Mouse (Mus musculus) Muller cell, postnatal 12 days (primary cell): ENCODE measurements around the gene Nes.
A peak's percentile ranks its signal among the peaks of the same experiment; 100 is the strongest.

Experiments used
- DNase-seq: peaks from one replicate; pipeline ENCODE4 v3.0.0-alpha.2; 2015; ENCODE audit errors: inconsistent ontology term

Gene Nes

DNA sequence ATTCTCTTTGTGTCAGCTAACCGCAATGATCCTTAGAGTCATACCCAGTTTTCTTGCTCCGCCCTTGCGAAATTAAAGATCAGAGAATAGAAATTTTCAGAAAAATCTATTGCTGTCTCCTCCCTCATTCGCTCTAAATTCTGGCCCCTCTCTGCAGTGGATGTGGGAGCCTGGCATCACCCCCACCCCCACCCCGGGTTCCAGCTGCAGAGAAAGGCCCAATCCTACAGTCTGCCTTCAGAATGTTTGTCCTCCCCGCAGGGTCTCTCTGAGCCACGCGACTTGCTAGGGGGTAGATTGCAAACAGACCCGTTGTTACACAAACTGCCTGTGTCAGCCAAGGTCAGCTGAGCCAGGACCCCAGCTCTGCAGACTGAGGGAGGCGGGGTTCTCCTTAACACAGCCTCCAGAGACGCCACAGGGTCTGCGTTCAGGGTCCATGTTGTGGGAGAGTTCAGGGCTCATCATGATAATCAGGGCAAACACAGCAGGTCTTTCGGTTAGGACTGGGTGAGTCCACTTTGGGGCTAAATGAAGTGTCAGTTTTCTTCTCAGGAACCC is 20.8 kb upstream of the Nes start:
- DNase-seq, result no peak

DNA sequence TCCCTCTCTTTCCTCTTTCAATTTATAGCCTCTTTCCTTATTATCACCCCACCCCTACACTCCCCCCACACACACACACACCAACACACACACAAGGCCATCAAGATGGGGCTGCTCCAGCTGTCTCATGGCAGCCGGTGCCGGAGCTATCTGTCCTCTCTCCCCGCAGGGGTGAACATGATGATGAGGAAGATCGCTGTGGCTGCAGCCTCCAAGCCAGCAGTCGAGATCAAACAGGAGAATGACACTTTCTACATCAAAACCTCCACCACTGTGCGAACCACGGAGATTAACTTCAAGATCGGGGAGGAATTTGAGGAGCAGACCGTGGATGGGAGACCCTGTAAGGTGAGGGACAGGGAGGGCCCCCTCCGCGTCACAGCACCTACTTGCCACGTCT is 18.9 kb upstream of the Nes start:
- DNase-seq, result no peak

DNA sequence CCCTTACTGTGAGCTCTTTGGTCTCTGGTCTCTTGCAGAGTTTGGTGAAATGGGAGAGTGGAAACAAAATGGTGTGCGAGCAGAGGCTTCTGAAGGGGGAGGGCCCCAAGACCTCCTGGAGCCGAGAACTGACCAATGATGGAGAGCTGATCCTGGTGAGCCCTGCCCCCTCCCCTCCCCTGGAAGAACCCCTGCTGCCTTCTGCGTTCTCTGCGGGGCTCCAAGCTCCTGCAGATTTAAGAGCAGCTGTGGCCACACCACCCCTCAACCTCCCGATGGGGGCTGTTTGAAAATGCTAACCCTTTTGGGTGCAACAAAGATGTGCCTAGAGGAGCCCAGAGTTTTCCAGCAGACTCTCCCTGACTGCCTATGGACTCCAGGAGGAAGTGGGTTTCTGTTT is 18.4 kb upstream of the Nes start:
- DNase-seq, result no peak

DNA sequence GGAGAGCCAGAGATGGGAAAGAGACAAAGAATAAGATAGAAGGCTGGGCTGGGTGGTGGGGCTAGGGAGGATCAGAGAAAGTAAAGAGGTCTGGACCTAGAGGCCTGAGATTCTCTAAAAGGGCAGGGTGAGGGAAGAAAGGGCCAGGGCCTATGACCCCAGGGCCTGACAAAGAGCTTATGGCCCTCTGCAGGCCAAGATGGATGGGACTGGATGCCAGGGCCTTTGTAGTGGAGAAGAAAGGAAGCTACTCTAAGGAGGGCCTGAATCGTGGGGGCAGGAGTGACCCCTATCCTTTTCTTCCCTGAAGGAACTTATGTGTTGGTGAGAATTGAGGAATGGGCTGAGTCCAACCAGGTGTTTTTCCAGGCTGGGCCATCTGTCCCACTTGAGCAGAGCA is 12.8 kb upstream of the Nes start:
- no peak for DNase-seq

DNA sequence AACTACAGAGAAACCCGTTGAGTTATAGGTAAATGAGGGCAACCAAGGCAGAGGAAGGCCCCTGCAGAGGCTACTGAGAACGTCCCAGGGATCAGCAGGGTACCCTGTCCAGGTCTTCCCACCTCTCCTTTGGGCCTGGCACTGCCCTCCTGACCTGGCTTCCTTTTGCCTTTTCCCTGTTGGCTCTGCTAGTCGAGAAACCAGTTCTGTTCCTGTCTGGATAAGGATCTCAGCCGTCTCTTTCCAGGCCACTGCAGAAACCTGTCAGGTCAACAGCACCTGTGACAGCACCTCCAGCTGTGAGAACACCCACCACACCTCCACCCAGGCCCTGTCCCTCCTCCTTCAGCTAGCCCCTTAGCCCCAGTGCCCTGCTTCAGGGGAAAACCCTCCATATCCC is 12.4 kb upstream of the Nes start:
- no peak for DNase-seq

DNA sequence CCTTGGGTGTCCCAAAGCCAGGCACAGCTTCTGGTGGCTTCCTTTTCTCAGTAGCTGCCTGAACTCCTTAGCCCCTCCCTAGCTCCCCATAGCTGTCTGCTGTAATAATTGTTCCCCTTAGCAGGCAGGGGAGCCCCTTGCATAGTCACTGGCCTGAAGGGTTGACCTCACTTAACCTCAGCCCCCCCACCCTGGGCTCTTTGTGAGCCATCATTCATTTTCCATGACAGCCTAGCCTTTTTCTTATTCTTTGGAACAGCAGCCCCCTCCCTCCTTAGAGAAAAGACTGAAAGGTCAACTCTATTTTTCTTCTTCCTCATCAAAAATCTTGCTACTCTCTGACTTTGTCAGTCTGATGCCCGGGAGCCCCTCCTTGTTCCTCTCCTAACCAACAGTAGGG is 11.9 kb upstream of the Nes start:
- no peak for DNase-seq

DNA sequence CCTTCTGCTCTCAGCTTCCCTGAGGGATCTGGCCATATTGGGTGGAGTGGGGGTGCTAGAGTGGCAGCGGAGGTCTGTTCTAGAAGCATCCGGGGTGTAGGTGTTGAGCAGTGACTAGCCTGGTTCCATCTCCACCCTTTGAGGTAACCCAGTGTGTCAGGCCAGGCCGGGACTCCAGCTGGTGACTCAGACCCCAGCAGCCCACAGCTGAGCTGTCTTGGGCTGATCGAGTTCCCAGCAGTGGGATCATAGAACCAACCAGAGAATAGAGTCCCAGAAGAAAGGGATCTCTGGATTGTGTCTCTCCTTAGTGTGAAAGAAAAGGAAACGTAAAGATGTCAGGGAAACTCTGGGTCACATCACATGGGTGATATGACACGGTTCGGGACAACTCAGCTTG is 11.5 kb upstream of the Nes start:
- DNase-seq, result no peak

DNA sequence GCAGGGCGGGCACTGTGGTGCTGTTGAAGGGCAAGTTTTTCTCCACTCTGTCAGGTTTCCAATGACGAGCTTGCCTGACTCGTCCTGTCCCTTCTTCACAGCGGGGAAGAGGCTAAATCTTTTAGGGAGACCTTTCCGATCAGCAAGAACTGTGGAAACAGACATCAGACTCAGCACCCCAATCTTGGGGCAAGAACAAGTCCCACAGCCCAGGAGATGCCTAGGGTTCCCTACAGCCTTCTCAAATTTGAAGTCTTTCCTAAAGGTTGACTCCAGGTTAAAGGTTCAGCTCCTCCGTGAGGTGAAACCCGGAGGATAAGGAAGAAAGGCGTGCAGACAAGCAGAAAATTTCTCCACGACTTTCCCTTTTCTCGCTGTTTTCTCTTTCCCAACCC is 10.7 kb upstream of the Nes start:
- DNase-seq, result no peak

DNA sequence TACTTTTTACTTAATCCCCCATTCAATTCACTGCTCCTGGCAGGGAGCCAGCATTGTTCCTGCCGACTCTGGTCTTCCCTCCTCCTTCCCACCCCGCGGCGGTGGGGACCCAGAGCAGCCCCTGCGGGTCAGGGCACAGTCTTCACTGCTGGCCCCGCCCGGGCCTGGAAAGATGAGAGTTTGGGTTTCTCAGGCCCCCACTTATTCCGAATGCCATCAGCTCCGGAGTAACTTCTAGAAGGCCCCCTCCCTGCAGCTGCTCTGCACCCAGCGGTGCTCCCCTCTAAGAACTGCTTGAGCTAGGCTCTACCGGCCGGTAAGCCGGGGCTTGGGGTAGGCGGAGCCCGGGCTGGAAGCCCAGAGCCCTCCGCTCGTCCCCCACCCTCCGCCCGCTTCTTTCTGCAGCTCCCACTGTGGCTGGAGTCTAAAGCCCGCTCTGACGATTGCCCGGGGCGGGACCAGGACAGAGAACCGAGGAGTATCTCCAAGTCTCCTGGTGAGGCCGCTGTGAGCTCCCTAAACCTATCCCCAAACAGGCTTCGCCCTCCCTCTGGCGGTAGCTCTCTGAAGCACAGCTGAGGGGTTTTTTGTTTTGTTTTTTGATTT is 10.2 kb upstream of the Nes start:
- peak; percentile 98 for DNase-seq

DNA sequence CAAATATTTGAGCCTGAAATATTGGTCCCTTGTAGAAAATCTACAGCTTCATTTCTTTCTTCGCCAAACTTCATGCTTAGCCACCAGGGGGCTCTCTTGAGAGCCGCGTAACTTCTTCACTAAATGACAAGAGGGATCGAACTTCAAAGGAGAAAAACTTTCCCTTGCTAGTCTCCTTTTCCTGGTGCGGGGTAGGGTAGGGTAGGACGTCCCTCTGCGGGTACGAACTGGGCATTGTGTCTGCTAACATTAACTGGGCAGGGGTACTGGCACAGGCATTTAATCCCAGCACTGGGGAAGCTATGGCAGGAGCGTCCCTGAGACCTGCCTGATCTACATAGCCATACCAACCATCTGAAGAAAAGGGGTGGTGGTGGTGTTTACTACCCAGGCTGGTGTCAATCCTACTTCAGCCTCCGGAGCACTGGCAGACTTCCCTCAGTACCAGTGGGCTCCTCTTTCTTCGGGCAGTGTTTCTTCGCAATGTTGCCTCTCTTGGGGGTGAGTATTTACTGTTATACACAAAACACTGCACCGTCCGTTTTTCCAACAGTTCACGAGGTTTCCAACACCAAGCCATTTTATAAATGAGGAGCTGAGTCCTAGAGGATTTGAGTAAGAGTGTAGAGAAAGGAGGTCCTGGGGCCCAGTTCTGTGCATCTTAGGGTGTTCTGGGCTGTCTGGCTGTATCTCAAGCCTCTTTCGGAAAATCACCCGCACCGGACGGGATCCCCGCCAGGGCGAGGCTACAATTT is 517 bp upstream of the Nes start:
- DNase-seq, result peak; percentile 69

DNA sequence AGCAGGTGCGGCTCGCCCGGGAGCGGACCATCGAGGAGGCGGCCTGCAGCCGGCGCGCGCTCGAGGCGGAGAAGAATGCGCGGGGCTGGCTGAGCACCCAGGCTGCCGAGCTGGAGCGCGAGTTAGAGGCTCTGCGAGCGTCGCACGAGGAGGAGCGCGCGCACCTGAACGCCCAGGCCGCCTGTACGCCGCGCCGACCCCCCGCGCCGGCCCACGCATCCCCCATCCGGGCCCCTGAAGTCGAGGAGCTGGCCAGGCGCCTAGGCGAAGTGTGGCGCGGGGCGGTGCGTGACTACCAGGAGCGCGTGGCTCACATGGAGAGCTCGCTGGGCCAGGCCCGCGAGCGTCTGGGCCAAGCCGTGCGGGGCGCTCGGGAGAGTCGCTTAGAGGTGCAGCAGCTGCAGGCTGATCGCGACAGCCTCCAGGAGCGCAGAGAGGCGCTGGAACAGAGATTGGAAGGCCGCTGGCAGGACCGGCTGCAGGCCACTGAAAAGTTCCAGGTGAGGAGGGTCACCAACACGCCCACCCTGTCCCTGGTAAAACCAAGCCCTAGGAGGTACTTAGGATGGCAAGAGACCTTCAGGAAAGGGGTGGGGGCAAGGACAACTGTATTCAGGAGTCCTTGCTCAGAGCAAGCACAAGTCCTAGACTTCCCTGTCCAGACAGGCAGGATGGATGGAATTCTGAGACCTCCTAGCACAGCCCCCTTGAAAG is 768 bp downstream of the Nes start:
- peak; percentile 65 for DNase-seq

DNA sequence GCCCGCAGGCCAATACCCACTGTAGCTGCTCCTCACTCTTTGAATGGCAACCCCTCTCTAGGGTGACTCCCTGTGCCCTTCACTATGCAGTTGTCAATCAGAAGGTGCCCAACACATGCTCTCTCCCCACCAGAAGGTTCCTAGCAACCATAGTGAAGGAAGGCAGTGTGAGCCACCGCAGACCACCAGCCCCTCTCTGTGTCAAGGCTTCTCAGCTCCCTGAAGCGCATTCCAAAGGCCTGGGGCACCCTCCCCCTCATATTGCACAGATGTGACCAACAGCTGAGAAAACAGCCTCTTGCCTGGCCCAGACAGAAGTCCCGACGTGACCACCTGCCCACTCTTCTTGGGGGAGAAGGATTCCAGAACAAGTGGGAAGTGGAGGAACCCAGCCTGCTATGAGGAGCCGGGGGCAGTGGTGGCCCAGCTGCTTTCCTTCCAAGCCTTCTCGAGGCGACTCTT is 1.4 kb downstream of the Nes start:
- DNase-seq, result no peak

DNA sequence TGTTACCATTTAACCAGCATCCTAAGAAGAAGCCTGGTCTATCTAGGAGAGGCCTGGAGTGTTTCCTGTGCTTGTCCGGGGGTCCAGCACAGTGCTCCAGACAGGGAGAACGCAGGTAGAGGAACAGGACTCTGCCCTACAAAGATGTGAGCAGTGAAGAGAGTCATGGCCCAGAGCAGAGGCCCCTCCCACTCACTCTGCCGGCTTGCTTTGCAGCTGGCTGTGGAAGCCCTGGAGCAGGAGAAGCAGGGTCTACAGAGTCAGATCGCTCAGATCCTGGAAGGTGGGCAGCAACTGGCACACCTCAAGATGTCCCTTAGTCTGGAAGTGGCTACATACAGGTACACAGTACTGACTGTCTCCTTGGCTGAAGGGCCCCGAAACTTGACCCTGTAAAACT is 1.9 kb downstream of the Nes start:
- DNase-seq, result no peak

DNA sequence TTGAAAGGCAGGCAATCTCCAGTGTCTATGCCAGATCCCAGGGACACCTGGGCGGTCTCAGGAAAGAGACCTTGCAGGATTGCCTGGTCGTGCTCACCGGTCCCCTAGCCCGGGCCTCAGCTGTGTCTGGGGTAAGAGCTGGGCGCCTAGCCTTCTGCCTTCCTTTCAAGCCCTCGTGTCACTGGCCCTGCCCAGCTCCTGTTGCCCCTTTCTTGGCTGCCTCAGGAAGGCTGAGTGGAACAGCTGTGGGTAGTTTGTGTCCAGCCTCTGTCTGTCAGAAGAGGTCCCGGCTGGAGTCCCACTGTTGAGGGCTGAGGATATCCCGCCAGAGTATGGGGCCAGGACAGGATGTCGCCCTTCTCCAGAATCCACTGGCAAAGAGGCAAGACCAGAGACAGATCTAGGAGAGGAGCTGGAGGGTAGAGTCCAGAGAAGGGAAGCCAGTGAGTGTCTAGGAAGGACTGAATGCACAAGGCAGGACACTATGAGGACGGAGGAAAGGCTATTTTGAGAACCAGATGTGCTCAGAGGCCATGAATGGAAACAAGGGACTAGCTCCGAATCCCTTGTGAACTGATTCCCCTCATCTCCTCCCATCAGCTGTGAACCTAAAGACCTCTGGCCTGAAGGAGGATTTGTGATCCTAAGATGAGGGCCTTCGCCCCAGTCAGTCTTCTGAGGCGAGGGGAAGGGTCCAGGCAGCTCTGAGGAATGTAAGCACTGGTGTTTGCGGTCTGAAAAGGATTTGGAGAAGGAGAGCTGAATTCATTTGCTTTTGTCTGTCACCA is 2.9 kb downstream of the Nes start:
- DNase-seq, result no peak

DNA sequence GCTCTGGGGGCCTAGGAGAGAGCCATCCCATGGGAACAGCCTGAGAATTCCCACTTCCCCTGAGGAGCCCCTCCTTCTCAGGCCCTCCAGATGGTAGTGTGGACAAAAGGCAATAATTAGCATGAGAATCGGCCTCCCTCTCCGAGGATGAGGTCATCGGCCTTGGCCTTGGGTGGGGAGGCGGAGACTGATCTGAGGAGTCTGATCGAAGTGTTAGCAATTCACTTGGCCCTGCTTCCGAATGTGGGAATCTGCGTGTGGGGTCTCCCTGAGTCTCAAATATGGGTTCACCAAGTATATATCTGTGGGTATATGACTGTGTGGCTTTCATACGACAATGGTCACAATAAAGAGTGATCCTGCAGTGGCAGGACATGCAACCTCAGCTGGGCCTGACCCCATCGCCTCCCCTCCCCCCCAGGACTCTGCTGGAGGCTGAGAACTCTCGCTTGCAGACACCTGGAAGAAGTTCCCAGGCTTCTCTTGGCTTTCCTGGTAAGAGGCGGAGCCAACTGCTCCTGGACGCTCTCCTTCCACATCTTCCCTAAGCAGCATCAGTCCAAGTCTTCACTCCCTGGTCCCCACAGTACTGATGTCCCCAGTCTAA is 3.6 kb downstream of the Nes start:
- DNase-seq, result peak; percentile 79

DNA sequence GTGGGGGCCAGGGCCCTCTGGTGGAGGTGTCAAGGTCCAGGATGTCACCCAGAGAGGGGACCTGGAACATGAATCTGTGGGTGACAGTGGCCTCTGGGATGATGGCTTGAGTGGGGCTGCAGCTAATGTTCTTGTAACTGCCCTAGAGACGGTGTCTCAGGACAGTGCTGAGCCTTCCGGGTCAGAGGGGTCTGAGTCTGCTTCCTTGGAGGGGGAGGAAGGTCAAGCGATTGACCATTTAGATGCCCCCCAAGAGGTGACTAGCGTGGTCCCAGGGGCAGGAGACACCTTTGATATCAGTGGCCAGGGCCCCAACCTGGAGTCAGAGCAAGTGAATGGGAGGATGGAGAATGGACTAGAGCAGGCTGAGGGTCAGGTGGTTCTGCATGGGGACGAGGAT is 8.6 kb downstream of the Nes start:
- no peak for DNase-seq

DNA sequence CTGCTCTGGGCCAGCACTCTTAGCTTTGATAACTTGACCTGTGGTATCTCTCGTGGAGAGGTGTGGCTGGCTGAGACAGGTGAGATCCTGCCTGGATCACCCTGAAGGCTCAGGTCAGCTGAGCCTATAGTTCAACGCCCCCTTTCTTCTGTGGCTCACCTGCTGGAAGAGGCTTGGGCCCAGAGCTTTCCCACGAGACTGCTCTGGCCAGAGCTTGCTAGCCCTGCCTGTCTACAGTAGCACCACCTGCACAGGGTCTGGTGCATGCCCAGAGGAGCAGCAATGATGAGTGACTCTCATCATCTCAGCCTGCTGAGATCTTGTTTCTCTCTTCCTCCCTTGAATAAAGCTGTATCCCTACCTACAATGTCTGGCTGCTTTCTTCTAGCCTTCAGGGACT is 9.2 kb downstream of the Nes start:
- DNase-seq, result no peak

DNA sequence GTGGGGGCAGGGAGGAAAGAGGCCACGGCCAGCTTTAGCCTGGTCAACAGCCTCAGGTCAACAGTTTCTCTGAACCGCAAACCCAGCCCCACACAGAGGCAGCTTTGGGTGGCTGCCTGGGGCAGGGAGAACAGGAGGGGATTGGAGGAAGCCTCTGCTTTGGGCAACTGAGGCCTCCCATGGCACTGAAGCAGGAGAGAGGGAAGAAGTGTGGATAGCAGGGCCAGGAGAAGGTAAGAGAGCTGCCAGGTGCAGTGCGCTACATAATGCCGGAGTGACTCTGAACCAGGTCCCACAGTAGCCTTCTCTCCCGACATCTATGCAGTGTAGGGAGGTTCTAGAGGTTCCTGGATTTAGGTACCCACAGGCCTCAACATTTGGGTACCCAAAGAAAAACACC is 9.8 kb downstream of the Nes start:
- DNase-seq, result no peak

DNA sequence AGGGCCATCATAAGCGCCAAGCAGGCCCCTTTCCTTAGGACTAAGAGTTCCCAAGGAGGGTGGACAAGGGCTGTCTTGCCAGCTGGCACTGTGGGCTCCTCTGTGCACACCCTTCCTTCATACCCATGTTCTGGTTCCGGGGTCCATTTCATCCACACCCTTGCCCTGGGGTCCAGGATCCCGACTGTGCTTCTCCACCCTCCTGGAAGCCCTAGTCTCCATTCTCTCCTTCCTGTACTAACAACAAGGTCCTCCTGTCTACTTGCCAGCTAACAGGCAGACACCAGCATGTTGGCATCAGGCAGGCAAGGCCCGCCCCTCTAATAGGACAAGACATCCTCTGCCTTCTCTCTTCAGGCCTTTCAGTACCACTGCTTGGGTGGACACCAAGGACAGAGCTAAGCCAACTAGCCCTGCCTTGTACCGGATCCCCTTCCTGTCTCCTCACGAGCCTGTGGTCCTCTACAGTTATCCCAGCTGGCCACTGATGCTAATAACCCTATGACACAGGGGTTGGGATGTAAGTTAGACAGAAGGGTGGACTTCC is 10.4 kb downstream of the Nes start:
- no peak for DNase-seq

DNA sequence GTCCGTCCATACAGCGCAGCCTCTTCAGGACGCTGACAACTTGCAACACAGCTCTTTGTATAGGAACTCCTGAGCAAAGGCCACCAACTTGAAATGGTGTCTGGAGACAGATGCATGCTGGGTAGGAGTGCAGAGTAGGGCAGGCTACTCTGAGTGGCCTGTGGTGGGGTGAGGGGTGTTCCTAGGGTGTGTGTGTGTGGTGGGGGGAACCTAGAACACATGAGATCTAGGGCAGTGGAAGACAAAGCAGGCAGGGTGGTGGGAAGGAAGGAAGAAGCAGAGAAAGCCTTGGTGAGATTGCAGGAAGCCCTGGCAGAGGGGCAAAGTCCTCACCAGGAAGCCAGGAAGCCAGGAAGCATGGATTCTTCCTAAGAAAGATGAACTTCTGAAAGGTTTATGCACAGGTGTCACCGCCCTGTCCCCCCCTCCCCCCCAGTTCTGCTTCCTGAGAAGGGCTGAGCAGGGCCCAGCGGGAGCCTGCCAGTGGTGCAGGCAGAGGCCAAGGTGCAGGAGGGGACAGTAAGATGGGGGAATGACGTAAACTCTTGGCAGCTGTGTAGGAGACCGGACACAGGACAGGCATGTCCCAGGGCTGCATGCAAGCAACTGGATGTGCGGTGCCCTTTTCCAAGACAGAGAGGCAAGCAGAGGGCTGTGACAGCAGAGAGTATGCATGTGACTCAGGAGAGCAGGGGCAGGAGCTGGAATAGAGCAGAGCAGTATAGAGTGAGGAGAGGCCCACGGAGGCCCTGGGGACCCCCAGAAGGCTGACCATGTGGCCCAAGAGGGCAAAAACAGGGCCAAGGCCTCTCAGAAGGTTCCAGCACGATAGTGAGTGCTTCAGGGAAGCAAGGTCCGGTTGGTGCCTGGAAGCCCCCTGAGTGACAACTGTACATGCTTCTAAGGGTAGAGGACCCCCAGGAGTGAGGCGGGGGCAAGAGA is 11.3 kb downstream of the Nes start:
- no peak for DNase-seq
